8 mouse cellular contexts compared by ENCODE assay signal in the genomic region with DNA sequence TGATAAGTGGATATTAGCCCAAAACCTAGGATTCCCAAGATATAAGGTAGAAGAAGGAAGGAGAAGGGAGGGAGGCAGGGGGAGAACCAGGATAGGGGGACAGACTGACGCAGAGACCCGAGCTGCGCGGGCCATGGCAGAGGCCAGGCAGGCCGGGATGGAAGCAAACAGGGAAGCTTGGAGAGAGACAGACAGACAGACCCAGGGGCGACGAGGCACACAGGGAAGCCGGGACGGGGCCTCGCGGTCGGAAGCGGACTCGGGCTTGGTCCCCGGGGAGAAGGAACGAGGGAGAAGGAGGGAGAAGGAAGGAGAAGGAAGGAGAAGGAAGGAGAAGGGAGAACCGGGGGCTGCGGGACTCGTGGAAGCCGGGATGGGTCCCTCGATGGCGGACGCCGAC. TPM values are rescaled to one million over a fixed set of nuclear protein-coding genes. Genes with fewer than 3 reads are reported as not detected.
DNase-seq lines count a peak whose midpoint lies in the region; ATAC-seq and TF ChIP-seq lines count a peak whose summit lies in the region.
"Not testable (repeated sequence)": the region's sequence is repeated elsewhere in the genome, so short reads cannot be mapped to it uniquely, and the experiment has no call there.

No protein-coding gene starts in this region.

- H3K4me1 ChIP-seq in bone marrow macrophage, adult 2 months (ENCODE audit: control insufficient read depth, insufficient read depth, low read length) = peaks cover 23% of the 10 kb centered on the region
- H3K4me1 ChIP-seq in heart, embryonic 16.5 days (ENCODE audit: control insufficient read depth, insufficient read depth, low read length); kidney, embryonic 16.5 days (ENCODE audit: insufficient read depth, low read length); liver, embryonic 12.5 days; midbrain, embryonic 14.5 days (ENCODE audit: control insufficient read depth, insufficient read depth, low read length); small intestine, adult 2 months (ENCODE audit: control insufficient read depth, insufficient read depth, insufficient read length, low read length): not testable (repeated sequence)

- peak overlapping the region; percentile 49 for H3K9ac ChIP-seq in heart, embryonic 16.5 days (ENCODE audit: low read length)
- not testable (repeated sequence) for H3K9ac ChIP-seq in kidney, embryonic 16.5 days (replicated peaks; ENCODE audit: low read length)
- peak overlapping the region; percentile 30 for H3K9ac ChIP-seq in liver, embryonic 12.5 days
- peak overlapping the region; percentile 43; the same call in 1 of the 2 replicates for H3K9ac ChIP-seq in midbrain, embryonic 14.5 days (replicated peaks; ENCODE audit: low read length)

- DNase-seq in 416B (ENCODE audit: low read depth) = peak; percentile 39
- peak; percentile 69 for DNase-seq in midbrain, embryonic 14.5 days

- H3K4me3 ChIP-seq in bone marrow macrophage, adult 2 months (ENCODE audit: insufficient read depth, low read length) = peak overlapping the region; percentile 77
- peak overlapping the region; percentile 33 for H3K4me3 ChIP-seq in heart, embryonic 16.5 days (ENCODE audit: low read length)
- peak overlapping the region; percentile 33 for H3K4me3 ChIP-seq in kidney, embryonic 16.5 days (ENCODE audit: low read length)
- peak overlapping the region; percentile 54 for H3K4me3 ChIP-seq in liver, embryonic 12.5 days
- H3K4me3 ChIP-seq in midbrain, embryonic 14.5 days (replicated peaks; ENCODE audit: low read depth, low read length) = peak overlapping the region; percentile 34
- peak overlapping the region; percentile 68 for H3K4me3 ChIP-seq in small intestine, adult 2 months (ENCODE audit: low read depth, low read length)

- WGBS in heart, embryonic 16.5 days = 65% methylated on average over 23 of the region's 24 CpGs
- WGBS in kidney, embryonic 16.5 days = 40% methylated on average over 19 of the region's 24 CpGs
- WGBS in liver, embryonic 12.5 days (ENCODE audit: insufficient replicate concordance) = 59% methylated on average over 24 of the region's 24 CpGs
- 50% methylated on average over 24 of the region's 24 CpGs for WGBS in midbrain, embryonic 14.5 days
- 44% methylated on average over 24 of the region's 24 CpGs for WGBS in small intestine, adult 2 months

- ATAC-seq in erythroid progenitor cell, adult 5-6 weeks (replicated peaks; ENCODE audit: low FRiP score, poor library complexity, severe bottlenecking) = 0 out of 2 replicates have a peak, but pooled peaks have one; percentile 10
- ATAC-seq in heart, embryonic 16.5 days (replicated peaks; ENCODE audit: extremely low read depth, insufficient read depth, low FRiP score) = peak; percentile 14
- ATAC-seq in kidney, embryonic 16.5 days (ENCODE audit: low FRiP score, low TSS enrichment) = peak; percentile 81
- ATAC-seq in liver, embryonic 12.5 days = peak; percentile 31
- ATAC-seq in midbrain, embryonic 14.5 days (ENCODE audit: low FRiP score, low TSS enrichment) = not testable (repeated sequence)

- TF ChIP-seq CTCF in bone marrow macrophage, adult 2 months (IDR thresholded peaks at IDR 0.05; ENCODE audit: low read depth, low read length); small intestine, adult 2 months (IDR thresholded peaks at IDR 0.05; ENCODE audit: extremely low read depth, insufficient read length, insufficient replicate concordance, low read depth, low read length): not testable (repeated sequence)

- not testable (repeated sequence) for H3K9me3 ChIP-seq in heart, embryonic 16.5 days (replicated peaks; ENCODE audit: control insufficient read depth, low read length); kidney, embryonic 16.5 days (ENCODE audit: low read length); liver, embryonic 12.5 days (replicated peaks); midbrain, embryonic 14.5 days (ENCODE audit: control insufficient read depth, low read length)

- H3K27me3 ChIP-seq in heart, embryonic 16.5 days (ENCODE audit: control insufficient read depth, insufficient read depth, low read length); kidney, embryonic 16.5 days (ENCODE audit: insufficient read depth, low read length); liver, embryonic 12.5 days (replicated peaks); midbrain, embryonic 14.5 days (ENCODE audit: control insufficient read depth, insufficient read depth, low read length); small intestine, adult 2 months (ENCODE audit: control insufficient read depth, insufficient read depth, low read length): not testable (repeated sequence)

- not testable (repeated sequence) for TF ChIP-seq POLR2A in bone marrow macrophage, adult 2 months (IDR thresholded peaks at IDR 0.05; ENCODE audit: borderline replicate concordance, low read depth, low read length); small intestine, adult 2 months (IDR thresholded peaks at IDR 0.05; ENCODE audit: low read depth, low read length)

- H3K36me3 ChIP-seq in heart, embryonic 16.5 days (ENCODE audit: control insufficient read depth, insufficient read depth); kidney, embryonic 16.5 days (ENCODE audit: insufficient read depth, low read length); liver, embryonic 12.5 days; midbrain, embryonic 14.5 days (ENCODE audit: control insufficient read depth, insufficient read depth, low read length); small intestine, adult 2 months (ENCODE audit: control insufficient read depth, insufficient read depth, low read length): not testable (repeated sequence)

- peak overlapping the region; percentile 35 for H3K4me2 ChIP-seq in heart, embryonic 16.5 days (ENCODE audit: low read depth, low read length)
- peak overlapping the region; percentile 46 for H3K4me2 ChIP-seq in kidney, embryonic 16.5 days (replicated peaks; ENCODE audit: low read depth, low read length)
- H3K4me2 ChIP-seq in liver, embryonic 12.5 days = peak overlapping the region; percentile 49
- H3K4me2 ChIP-seq in midbrain, embryonic 14.5 days (ENCODE audit: low read length) = peak overlapping the region; percentile 46

- H3K27ac ChIP-seq in bone marrow macrophage, adult 2 months (ENCODE audit: insufficient read depth, low read depth, low read length) = peak overlapping the region; percentile 40; the same call in 1 of the 2 replicates
- 0 out of 2 replicates have a peak overlapping the region, but pooled peaks have one; percentile 3 for H3K27ac ChIP-seq in heart, embryonic 16.5 days (ENCODE audit: low read length)
- H3K27ac ChIP-seq in kidney, embryonic 16.5 days (ENCODE audit: low read length) = peak overlapping the region; percentile 63; the same call in 1 of the 2 replicates
- H3K27ac ChIP-seq in liver, embryonic 12.5 days = peak overlapping the region; percentile 5; the same call in 1 of the 2 replicates
- peak overlapping the region; percentile 68 for H3K27ac ChIP-seq in midbrain, embryonic 14.5 days (replicated peaks; ENCODE audit: low read depth, low read length)
- not testable (repeated sequence) for H3K27ac ChIP-seq in small intestine, adult 2 months (ENCODE audit: insufficient read depth, low read depth, low read length)

RNA-seq across cellular contexts. Expression of a gene that starts 0.5 kb away (rescaled TPM):
- 3.0 and 3.4 TPM in 2 replicates for polyA plus RNA-seq in bone marrow macrophage, adult 2 months (2012; ENCODE audit: insufficient read depth, insufficient read length, missing spikeins)
- 7.6 TPM in 1 of 2 replicates, not detected in the other for total RNA-seq in erythroid progenitor cell, adult 5-6 weeks (2015; ENCODE audit: low replicate concordance)
- total RNA-seq in erythroid progenitor cell, adult 5-6 weeks (2017; ENCODE audit: low replicate concordance) = not detected in 2 replicates
- 2.3 and 3.1 TPM in 2 replicates for polyA plus RNA-seq in heart, embryonic 16.5 days (2015; fragmentation: Nextera tagmentation; extraction: Ambion mirVana)
- 2.7 and 4.2 TPM in 2 replicates for polyA plus RNA-seq in kidney, embryonic 16.5 days (2015; fragmentation: Nextera tagmentation; extraction: Ambion mirVana)
- polyA plus RNA-seq in liver, embryonic 12.5 days (2016; fragmentation: Nextera tagmentation; extraction: Ambion mirVana) = 1.0 and 1.2 TPM in 2 replicates
- polyA plus RNA-seq in midbrain, embryonic 14.5 days (2014; fragmentation: Nextera tagmentation; extraction: Ambion mirVana) = 10.2 and 13.8 TPM in 2 replicates
- polyA plus RNA-seq in small intestine, adult 2 months (2012; rRNA removed) = 0.23 TPM in 1 of 2 replicates, not detected in the other

RNA-seq across cellular contexts. Expression of a gene that starts 23.1 kb away (rescaled TPM):
- 40.8 and 44.2 TPM in 2 replicates for polyA plus RNA-seq in bone marrow macrophage, adult 2 months (2012; ENCODE audit: insufficient read depth, insufficient read length, missing spikeins)
- 11.7 and 16.9 TPM in 2 replicates for total RNA-seq in erythroid progenitor cell, adult 5-6 weeks (2015; ENCODE audit: low replicate concordance)
- 8.5 and 15.0 TPM in 2 replicates for total RNA-seq in erythroid progenitor cell, adult 5-6 weeks (2017; ENCODE audit: low replicate concordance)
- polyA plus RNA-seq in heart, embryonic 16.5 days (2015; fragmentation: Nextera tagmentation; extraction: Ambion mirVana) = 54.8 and 54.9 TPM in 2 replicates
- 54.2 and 55.0 TPM in 2 replicates for polyA plus RNA-seq in kidney, embryonic 16.5 days (2015; fragmentation: Nextera tagmentation; extraction: Ambion mirVana)
- 18.4 and 18.9 TPM in 2 replicates for polyA plus RNA-seq in liver, embryonic 12.5 days (2016; fragmentation: Nextera tagmentation; extraction: Ambion mirVana)
- polyA plus RNA-seq in midbrain, embryonic 14.5 days (2014; fragmentation: Nextera tagmentation; extraction: Ambion mirVana) = 166 and 179 TPM in 2 replicates
- 9.5 and 14.6 TPM in 2 replicates for polyA plus RNA-seq in small intestine, adult 2 months (2012; rRNA removed)

RNA-seq across cellular contexts. Expression of a gene that starts 30.4 kb away (rescaled TPM):
- polyA plus RNA-seq in bone marrow macrophage, adult 2 months (2012; ENCODE audit: insufficient read depth, insufficient read length, missing spikeins) = 1.4 TPM in 1 of 2 replicates, not detected in the other
- 2.2 TPM in 1 of 2 replicates, not detected in the other for total RNA-seq in erythroid progenitor cell, adult 5-6 weeks (2015; ENCODE audit: low replicate concordance)
- 1.7 TPM in 1 of 2 replicates, not detected in the other for total RNA-seq in erythroid progenitor cell, adult 5-6 weeks (2017; ENCODE audit: low replicate concordance)
- polyA plus RNA-seq in heart, embryonic 16.5 days (2015; fragmentation: Nextera tagmentation; extraction: Ambion mirVana) = 0.05 TPM in 1 of 2 replicates, not detected in the other
- 0.37 and 0.84 TPM in 2 replicates for polyA plus RNA-seq in kidney, embryonic 16.5 days (2015; fragmentation: Nextera tagmentation; extraction: Ambion mirVana)
- 0.07 TPM in 1 of 2 replicates, not detected in the other for polyA plus RNA-seq in liver, embryonic 12.5 days (2016; fragmentation: Nextera tagmentation; extraction: Ambion mirVana)
- polyA plus RNA-seq in midbrain, embryonic 14.5 days (2014; fragmentation: Nextera tagmentation; extraction: Ambion mirVana) = 0.73 and 1.0 TPM in 2 replicates
- not detected in 2 replicates for polyA plus RNA-seq in small intestine, adult 2 months (2012; rRNA removed)

RNA-seq across cellular contexts. Expression of a gene that starts 59.9 kb away (rescaled TPM):
- 0.07 and 0.21 TPM in 2 replicates for polyA plus RNA-seq in bone marrow macrophage, adult 2 months (2012; ENCODE audit: insufficient read depth, insufficient read length, missing spikeins)
- total RNA-seq in erythroid progenitor cell, adult 5-6 weeks (2015; ENCODE audit: low replicate concordance) = not detected in 2 replicates
- not detected in 2 replicates for total RNA-seq in erythroid progenitor cell, adult 5-6 weeks (2017; ENCODE audit: low replicate concordance)
- polyA plus RNA-seq in heart, embryonic 16.5 days (2015; fragmentation: Nextera tagmentation; extraction: Ambion mirVana) = 0.01 TPM in 1 of 2 replicates, not detected in the other
- polyA plus RNA-seq in kidney, embryonic 16.5 days (2015; fragmentation: Nextera tagmentation; extraction: Ambion mirVana) = not detected in 2 replicates
- not detected in 2 replicates for polyA plus RNA-seq in liver, embryonic 12.5 days (2016; fragmentation: Nextera tagmentation; extraction: Ambion mirVana)
- not detected in 2 replicates for polyA plus RNA-seq in midbrain, embryonic 14.5 days (2014; fragmentation: Nextera tagmentation; extraction: Ambion mirVana)
- not detected in 2 replicates for polyA plus RNA-seq in small intestine, adult 2 months (2012; rRNA removed)
